Mouse (Mus musculus) embryo, embryonic 10.5 days (tissue): Measurements from ENCODE around the gene Irf2.

Source experiments
- DNase-seq: peaks from one replicate; pipeline ENCODE4 v3.0.0-alpha.2; 2015; ENCODE audit warnings: low spot score

Irf2 gene

DNA sequence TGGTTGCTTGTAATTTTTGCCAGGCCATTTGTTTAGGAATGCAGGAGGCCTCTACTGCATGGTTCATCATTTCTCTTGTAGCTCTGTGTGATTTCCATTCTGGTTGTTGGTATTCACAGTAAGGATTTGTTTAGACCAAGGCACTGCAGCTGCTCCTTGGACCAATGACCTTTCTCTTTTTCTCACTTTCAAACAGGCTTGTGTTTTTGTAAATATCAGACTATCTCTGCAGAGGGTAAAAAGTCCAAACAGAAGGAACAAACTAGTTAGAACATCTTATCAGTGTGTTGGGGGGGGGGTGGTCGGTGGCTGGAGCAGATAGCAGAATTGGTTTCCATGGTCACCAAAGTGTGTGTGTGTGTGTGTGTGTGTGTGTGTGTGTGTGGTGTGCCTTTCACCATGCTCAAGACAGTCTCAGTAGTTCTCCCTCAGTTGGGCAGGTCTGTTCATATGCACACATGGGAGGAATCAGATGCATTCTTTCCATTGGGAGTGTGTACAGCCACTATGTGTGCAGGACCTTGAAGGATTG is 61.7 kb downstream of the Irf2 start:
- DNase-seq, result no peak

- no peak for DNase-seq
Measured at GRCm38 (mm10) chr8:46802009-46802408, 62.5 kb downstream of the Irf2 start.

DNA sequence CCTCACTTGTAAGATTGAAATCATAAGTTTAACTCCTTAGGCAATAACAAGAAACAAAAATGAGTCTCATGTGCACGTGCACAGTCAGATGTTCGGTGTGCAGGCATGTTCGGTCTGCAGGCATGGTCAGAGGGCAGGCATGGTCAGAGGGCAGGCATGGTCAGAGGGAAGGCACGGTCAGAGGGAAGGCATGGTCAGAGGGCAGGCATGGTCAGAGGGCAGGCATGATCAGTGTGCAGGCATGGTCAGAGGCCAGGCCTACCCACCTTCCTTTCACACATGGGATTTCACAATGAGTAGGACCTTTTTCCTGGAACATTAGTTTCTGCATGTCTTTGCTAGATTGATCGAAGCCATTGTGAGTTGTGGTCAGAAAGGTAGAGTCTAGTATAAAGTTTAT is 65.2 kb downstream of the Irf2 start:
- no peak for DNase-seq

- DNase-seq, result no peak
Measured at GRCm38 (mm10) chr8:46811021-46811622, 71.6 kb downstream of the Irf2 start.

DNA sequence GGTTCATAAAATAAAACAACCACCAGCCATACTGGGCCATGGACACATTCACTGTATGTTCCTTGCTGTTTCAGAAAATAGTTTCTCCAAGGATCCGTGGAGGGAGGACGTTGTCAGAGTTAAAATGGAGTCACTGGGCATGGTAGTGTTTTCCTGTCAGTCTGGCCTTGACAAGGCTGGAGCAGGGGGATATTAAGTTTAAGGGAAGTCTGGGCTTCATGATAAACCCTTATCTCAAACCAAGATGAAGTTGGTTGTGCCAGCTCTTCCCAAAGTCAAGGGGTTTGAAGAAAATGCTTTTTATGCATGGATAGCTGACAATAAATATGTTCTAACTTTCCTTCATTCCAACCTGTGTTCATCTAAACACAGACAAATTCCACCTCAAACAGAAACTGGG is 72.4 kb downstream of the Irf2 start:
- DNase-seq, result no peak

- no peak for DNase-seq
Measured at GRCm38 (mm10) chr8:46812966-46813365, 73.4 kb downstream of the Irf2 start.

DNA sequence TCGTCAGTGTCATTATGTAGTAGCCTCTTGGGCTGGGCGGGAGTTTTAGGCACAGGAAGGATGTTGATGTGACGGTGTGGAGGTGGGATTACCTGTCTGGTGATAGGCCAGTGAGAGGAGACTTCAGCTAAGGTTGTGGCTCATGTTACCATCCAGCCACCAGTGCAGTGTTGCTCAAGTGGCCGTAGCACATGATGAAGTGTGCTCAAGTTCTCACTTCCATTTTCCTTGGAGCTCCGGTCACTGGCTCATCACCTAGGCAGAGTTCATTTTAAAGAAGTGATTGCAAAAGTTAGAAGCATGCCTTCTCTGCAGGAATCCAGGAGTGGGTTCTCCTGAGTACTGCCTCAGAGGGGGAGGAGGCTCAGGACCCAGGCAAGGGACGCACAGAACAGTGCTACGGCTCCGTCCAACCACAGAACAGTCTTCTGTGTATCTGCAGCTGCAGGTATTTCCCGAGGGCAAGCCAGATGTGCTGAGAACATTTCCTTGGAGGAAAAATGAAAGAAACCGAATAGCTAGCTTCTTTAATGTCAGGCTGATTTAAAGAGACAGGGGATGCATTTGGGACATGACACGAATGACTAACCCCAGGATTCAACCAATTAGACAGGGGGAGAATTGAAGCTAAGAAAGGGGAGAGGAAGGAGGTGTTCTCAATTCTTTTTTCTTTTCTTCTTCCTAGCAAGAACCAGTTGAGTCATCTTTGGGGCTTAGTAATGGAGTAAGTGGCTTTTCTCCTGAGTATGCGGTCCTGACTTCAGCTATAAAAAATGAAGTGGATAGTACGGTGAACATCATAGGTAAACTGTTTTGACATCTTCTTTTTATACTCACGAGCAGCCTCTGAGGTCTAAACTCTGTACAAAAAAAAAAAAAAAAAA is 78.8 kb downstream of the Irf2 start:
- no peak for DNase-seq

DNA sequence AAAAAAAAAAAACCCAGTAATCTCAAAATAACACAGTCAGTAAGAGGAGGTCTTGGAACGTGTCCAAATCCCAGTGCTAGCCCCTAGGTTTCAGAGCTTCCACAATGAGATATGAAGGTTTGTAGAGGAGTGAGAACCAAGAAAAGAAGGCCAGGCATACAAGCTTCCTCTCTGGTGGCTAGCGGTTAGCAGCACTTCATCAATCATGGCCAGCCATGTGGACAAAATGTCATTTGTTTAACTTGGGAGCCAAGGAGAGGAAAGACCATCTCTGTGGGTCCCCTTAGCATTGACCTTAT is 79.4 kb downstream of the Irf2 start:
- DNase-seq, result no peak

GRCm38 (mm10) chr8:46828734-46829413 is 89.3 kb downstream of the Irf2 start:
- no peak for DNase-seq

DNA sequence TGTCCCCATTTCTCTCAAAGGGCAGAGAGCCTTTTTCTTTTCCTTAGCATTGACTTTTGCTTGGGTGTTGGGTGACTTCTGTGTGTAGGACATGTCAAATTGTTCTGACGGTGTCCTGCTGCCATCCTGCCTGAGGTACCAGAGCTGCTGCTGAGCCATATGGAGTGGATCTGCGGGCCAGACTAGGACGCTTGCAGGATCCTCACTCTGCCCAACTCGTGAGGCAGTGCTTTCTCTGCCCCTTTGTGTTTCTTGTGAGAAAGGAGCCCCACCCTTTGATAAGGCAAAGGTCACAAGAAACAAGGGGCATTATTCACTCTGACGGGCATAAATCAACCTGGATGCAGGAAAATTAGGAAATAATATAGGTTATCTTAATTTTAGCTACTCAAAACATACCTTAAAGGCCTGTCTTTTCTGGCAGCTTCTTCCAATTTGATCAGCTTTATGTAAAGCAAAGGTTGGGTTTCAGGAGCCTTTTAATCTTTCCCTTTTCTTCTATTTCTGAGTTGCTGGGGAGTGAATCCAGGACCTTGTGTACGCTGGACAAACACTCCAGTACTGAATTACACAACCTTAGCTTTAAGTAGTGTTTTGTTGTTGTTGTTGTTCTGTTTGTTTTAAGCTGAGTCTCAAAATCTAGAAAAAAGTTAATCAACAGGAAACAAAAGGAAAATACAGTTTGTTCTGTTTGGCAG is 90.0 kb downstream of the Irf2 start:
- no peak for DNase-seq

- DNase-seq, result no peak
Measured at GRCm38 (mm10) chr8:46830112-46830855, 90.8 kb downstream of the Irf2 start.

- no peak for DNase-seq
Measured at GRCm38 (mm10) chr8:46831916-46832315, 92.4 kb downstream of the Irf2 start.

DNA sequence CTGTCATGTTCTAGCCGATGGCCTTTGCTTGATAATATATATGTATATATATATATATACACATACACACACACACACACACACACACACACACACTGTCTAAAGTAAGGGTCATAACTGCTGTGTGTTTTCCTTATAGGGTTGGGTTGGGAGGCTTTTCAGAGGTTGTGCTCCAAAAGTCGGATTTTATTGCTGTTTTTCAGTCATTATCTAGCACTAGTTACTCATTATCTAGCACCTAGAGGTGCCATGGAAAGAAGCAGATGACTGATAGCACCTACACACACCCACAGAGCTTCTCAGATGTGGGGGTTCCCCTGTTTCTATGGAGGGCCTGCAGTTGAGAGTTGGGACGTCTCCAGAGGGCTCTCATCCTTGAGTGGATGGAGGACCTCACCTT is 92.9 kb downstream of the Irf2 start:
- DNase-seq, result no peak

DNA sequence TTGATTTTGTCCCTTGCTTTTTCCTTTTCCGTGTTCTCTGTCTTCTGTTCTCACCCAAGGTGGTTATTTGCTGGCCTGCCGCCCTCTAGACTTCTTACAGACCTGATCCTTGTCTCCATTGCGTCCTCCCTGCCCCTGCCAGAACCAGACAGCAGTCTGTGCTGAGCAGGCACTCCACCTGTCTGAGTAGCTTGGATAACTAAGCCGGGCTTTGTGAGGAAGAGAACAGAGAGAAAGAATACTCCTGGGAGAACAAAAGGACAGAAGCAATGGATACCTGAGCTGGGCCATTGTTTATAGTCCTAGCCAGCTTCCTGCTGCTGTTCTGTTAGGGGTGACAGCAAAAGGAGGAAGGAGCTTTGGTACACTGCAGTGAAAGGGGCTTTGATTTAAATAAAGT is 94.2 kb downstream of the Irf2 start:
- no peak for DNase-seq

GRCm38 (mm10) chr8:46834440-46834839 is 94.9 kb downstream of the Irf2 start:
- DNase-seq, result no peak

GRCm38 (mm10) chr8:46836011-46836652 is 96.6 kb downstream of the Irf2 start:
- no peak for DNase-seq

DNA sequence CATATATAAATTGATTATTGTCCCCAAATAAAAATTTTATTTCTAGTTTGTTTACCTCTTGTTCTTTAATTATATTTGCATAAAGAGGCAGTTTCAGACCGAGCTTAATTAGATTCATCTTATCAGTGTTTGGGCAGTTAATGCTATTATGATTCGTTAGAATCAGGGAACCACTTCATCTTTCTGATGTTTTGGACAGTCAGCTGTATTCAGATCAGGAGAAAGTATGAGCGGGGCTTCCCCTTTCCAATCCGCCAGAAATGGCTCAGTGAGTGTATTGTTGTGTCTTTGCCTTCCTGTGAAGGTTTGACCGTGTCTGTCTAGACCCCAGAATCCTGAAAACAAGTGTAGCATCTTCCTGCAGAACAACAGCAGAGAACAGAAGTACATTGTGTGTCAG is 97.4 kb downstream of the Irf2 start:
- no peak for DNase-seq

- DNase-seq, result no peak
Measured at GRCm38 (mm10) chr8:46838052-46838451, 98.5 kb downstream of the Irf2 start.

- DNase-seq, result no peak
Measured at GRCm38 (mm10) chr8:46840390-46840789, 100.9 kb downstream of the Irf2 start.

DNA sequence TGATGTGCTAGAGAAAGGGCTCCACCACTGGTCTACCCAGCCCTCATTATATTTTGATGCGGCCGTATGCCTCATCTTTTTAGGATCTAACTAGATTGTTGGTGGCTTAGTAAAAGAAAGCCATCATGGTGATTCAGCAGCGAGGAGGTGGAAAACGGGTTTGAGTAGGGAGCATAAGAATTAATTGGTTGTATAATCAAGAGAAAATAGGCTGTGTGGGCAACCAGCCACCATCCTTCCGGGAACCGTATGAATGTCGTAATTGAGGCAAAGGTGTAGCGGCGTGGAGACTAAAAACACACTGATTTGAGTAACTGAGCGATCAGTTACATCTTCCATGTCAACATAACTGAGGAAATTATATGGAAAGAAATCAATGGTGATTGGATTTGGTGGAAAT is 101.3 kb downstream of the Irf2 start:
- no peak for DNase-seq

DNA sequence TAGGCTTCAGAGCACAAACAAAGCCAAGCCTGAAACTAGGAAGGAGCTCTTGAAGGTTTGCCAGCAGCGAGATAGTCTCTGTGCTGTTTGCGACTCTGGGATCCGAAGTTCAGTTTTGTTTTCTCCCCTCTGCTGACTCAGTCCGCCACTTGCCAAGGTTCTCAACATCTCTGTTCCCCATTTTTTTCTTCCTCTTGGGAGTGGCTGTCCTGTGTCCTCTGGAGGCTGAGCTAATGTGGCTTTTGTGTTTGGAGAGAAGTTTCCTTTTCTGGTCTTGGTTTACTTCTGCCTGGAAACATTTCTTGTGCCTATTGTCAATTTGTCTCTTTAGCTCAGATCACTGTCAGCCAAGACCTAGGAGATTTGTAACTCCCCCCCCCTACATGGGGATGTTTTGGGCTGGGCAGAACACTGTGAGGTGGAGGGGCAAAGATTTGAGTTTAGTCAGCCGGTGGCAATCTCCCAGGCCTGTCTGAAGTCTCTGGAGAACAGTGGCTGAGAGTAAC is 103.2 kb downstream of the Irf2 start:
- DNase-seq, result no peak
